Mouse (Mus musculus) stomach, embryonic 16.5 days (tissue): ENCODE data around the gene Arhgap4. TPM values are rescaled to one million over a fixed set of nuclear protein-coding genes. Genes with fewer than 3 reads are reported as not detected.

Experiments used
- ATAC-seq: fragments of 200-750 bp; cut with Nextera tagmentation; 2 replicates; pipeline ENCODE4 v1.8.0; 2017; ENCODE audit warnings: moderate number of reproducible peaks, moderate TSS enrichment; ENCODE audit not compliant: insufficient read depth, low FRiP score
- H3K27ac ChIP-seq: fragments of 300-500 bp; sonication (generic); 2 replicates; pipeline ENCODE4 v1.5.1; 2014; ENCODE audit warnings: low read length
- H3K27me3 ChIP-seq: fragments of 300-500 bp; sonication (generic); 2 replicates; pipeline ENCODE4 v1.6.1; 2014; ENCODE audit warnings: low read length, control low read depth, mixed read lengths; ENCODE audit not compliant: control insufficient read depth, insufficient read depth
- H3K36me3 ChIP-seq: fragments of 300-500 bp; sonication (generic); 2 replicates; pipeline ENCODE4 v1.6.1; 2014; ENCODE audit warnings: low read length; ENCODE audit not compliant: control insufficient read depth, insufficient read depth
- H3K4me1 ChIP-seq: fragments of 300-500 bp; sonication (generic); 2 replicates; pipeline ENCODE4 v1.6.1; 2014; ENCODE audit warnings: low read length, control low read depth, mixed read lengths; ENCODE audit not compliant: control insufficient read depth, insufficient read depth
- H3K4me2 ChIP-seq: fragments of 300-500 bp; sonication (generic); 2 replicates; pipeline ENCODE4 v1.6.1; 2014; ENCODE audit warnings: low read depth, low read length, mixed read lengths
- H3K4me3 ChIP-seq: fragments of 300-500 bp; sonication (generic); replicated peaks from 2 replicates; pipeline ENCODE4 v1.5.1; 2014; ENCODE audit warnings: mild to moderate bottlenecking, low read length
- H3K9ac ChIP-seq: fragments of 300-500 bp; sonication (generic); 2 replicates; pipeline ENCODE4 v1.6.1; 2014; ENCODE audit warnings: low read length
- H3K9me3 ChIP-seq: fragments of 300-500 bp; sonication (generic); replicated peaks from 2 replicates; pipeline ENCODE4 v1.6.1; 2016; ENCODE audit warnings: low read length, control low read depth; ENCODE audit not compliant: control insufficient read depth
- WGBS: fragments of 180-500 bp; shearing (Covaris S2); extraction: QIAGEN DNeasy Blood & Tissue Kit; methylation state at CpG from one replicate; pipeline ENCODE4 v1.1.7; 2014; 5-methylcytosine and 5-hydroxymethylcytosine counted together
- polyA plus RNA-seq: library from polyadenylated mRNA; unstranded; fragments of >200 nt; fragmentation: Nextera tagmentation; extraction: Ambion mirVana; gene quantifications from 2 replicates; pipeline ENCODE4 v1.2.1, GENCODE M21; 2015

The Arhgap4 gene
- polyA plus RNA-seq, 1 experiment from 2014 or later, result 4.7 TPM

DNA sequence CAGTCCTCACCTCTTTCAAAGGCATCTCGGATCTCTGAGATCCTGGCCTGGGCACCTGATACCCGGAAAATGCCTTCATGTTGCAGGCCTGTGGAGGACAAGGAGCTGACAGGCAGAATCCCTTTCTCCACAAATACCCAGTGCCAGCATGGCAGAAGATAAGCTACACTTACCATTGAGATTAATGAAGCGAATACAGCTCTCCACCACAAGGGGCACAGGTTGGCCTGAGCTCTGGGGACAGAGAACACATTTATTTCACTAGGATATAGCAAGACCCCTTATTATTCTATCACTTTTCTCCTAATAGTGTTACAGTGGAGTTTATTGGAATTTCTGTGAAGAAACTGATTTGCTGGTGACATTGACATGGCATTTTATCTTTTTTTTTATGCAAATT lies 23.7 kb downstream of the Arhgap4 start:
- H3K4me2 ChIP-seq, result no peak overlapping the region
- ATAC-seq, result no peak
- 73% methylated on average over 3 of the region's 3 CpGs for WGBS
- H3K27ac ChIP-seq, result no peak overlapping the region
- H3K36me3 ChIP-seq, result no peaks in the 10 kb centered on the region
- H3K4me1 ChIP-seq, result no peaks in the 10 kb centered on the region
- H3K9ac ChIP-seq, result no peak overlapping the region
- no peaks in the 10 kb centered on the region for H3K9me3 ChIP-seq
- H3K27me3 ChIP-seq, result no peaks in the 10 kb centered on the region
- no peak overlapping the region for H3K4me3 ChIP-seq

DNA sequence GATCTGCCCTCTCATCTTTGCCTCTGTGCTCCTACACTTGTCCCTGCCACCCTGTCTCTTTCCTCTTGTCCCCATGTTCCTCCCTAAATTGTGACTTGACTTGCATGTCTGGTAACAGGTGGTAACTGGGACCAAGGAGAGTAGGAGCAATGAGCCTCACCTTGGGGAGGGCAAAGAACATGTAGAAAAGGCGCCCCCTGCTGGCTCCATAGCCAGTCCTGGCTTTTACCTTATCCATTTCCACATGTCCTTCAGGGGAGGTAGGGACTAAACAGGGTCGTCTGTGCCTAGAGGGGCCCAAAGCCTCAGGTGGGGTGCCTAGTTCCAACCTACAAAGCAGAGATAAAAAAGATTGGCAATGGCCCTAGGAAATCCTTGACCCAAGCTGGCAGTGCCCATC lies 26.0 kb downstream of the Arhgap4 start, which contains the start of gene L1cam:
Gene L1cam, minus strand, starts transcription at position 387 of the 400 bp plus-strand sequence.
- Histone ChIP-seq H3K4me1 (no peaks in the 10 kb centered on the region), H3K36me3 (no peaks in the 10 kb centered on the region), H3K4me3 (no peak within 1 kb of the TSS), H3K9ac (no peak within 1 kb of the TSS), H3K27me3 (no peaks in the 10 kb centered on the region), H3K9me3 (no peaks in the 10 kb centered on the region), H3K27ac (no peak within 1 kb of the TSS), H3K4me2 (no peak within 1 kb of the TSS)
- WGBS, result 21% methylated on average over 2 of the region's 2 CpGs
- ATAC-seq, result no peak

DNA sequence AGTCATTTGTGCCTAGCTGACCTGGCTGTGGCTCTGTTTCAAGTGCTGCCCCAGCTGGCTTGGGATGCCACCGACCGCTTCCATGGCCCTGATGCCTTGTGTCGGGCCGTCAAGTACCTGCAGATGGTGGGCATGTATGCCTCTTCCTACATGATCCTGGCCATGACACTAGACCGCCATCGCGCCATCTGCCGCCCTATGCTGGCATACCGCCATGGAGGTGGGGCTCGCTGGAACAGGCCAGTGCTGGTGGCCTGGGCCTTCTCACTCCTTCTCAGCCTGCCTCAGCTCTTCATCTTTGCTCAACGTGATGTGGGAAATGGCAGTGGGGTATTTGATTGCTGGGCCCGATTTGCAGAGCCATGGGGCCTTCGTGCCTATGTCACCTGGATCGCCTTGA lies 28.8 kb downstream of the Arhgap4 start:
- no peak overlapping the region for H3K4me2 ChIP-seq
- H3K9me3 ChIP-seq, result no peaks in the 10 kb centered on the region
- ATAC-seq, result no peak
- no peak overlapping the region for H3K9ac ChIP-seq
- H3K27me3 ChIP-seq, result no peaks in the 10 kb centered on the region
- H3K4me1 ChIP-seq, result no peaks in the 10 kb centered on the region
- WGBS, result 90% methylated on average over 14 of the region's 14 CpGs
- H3K36me3 ChIP-seq, result no peaks in the 10 kb centered on the region
- no peak overlapping the region for H3K4me3 ChIP-seq
- no peak overlapping the region for H3K27ac ChIP-seq

DNA sequence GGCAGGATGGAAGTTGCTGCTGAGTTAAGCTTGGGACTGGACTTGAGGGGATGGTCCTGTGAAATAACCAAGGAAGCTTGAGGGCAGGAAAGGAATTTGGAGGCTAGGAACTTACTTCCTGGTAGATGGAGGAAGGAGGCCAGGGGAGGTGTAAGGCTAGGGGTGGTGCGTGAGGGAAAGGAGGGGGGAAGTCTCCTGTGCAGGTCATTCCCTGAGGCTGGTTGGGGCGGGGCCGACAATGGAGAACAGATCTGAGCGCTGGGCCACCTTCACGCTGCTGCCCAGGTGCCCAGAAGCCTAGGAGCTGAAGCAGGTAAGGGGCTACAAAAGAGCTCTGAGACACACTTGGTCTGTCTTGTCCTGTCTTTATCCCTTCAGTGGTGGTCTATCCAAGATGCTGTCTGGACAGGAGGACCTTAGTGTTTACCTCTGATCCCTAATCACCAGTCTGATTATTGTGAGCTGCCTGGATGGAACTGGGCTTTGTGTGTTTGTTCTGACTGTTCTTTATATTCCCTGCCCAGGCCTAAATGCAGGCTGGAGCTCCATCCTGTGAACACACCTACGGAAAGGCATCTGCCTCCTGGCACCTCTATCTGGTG lies 30.0 kb downstream of the Arhgap4 start, which contains the start of gene Avpr2:
Gene Avpr2, plus strand, starts transcription at position 552 of the 602 bp plus-strand sequence.
- no peaks in the 10 kb centered on the region for H3K9me3 ChIP-seq
- no peaks in the 10 kb centered on the region for H3K36me3 ChIP-seq
- no peak within 1 kb of the TSS for H3K4me3 ChIP-seq
- no peaks in the 10 kb centered on the region for H3K4me1 ChIP-seq
- no peak within 1 kb of the TSS for H3K4me2 ChIP-seq
- H3K27me3 ChIP-seq, result no peaks in the 10 kb centered on the region
- 0 out of 2 replicates have a peak, but pooled peaks have one; percentile 56 for ATAC-seq
- no peak within 1 kb of the TSS for H3K9ac ChIP-seq
- H3K27ac ChIP-seq, result no peak within 1 kb of the TSS
- 61% methylated on average over 6 of the region's 6 CpGs for WGBS

DNA sequence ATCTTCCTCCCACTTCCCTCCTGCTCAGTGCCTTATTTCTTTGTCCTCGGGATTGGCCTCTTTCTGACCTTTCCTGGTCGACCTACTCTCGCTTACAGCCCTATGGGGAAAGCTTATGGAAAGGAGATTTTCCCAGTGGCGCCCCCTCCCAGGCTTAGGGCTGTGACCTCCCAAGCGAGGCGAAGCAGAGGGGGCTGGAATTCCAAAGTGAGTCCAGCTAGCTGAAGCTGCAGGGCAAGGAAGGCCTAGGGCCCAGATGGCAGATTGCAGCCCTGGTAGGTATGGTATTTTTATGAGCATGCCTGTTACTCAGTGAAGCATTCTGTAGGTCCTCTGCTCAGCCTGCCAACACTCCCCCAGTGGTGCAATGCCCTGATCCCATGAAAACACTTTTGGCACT lies 40.2 kb downstream of the Arhgap4 start:
- Histone ChIP-seq H3K4me3 (no peak overlapping the region), H3K4me2 (no peak overlapping the region), H3K27ac (no peak overlapping the region), H3K4me1 (no peaks in the 10 kb centered on the region), H3K36me3 (no peaks in the 10 kb centered on the region), H3K9me3 (no peaks in the 10 kb centered on the region), H3K9ac (no peak overlapping the region), H3K27me3 (peaks cover 10% of the 10 kb centered on the region; the same call in 1 of the 2 replicates)
- ATAC-seq, result no peak
- 34% methylated on average over 6 of the region's 6 CpGs for WGBS

DNA sequence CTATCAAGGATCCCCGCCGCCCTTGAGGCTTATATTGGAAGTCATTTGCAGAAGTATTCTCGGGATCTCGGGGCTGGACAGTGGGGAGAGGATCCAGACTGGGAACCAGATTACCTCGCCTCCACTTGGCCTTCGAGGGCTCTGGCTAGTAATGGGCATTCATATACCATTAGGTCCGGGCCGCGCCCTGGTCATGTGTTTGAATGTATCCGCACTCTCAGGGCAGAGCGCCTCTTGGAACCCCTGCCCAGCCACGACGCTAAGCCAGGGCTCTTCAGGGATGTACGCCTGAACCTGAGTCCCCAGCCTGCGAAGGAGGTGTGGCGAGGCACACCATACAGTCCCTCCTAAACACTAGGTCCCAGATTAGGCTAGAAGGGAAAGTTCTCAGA lies 40.6 kb downstream of the Arhgap4 start:
- Histone ChIP-seq H3K4me1 (no peaks in the 10 kb centered on the region), H3K9ac (peak overlapping the region; percentile 57; the same call in 1 of the 2 replicates), H3K4me2 (peak overlapping the region; percentile 72), H3K27me3 (peaks cover 10% of the 10 kb centered on the region; the same call in 1 of the 2 replicates), H3K36me3 (no peaks in the 10 kb centered on the region), H3K9me3 (no peaks in the 10 kb centered on the region), H3K27ac (no peak overlapping the region), H3K4me3 (peak overlapping the region; percentile 46)
- peak; percentile 23; the same call in 1 of the 2 replicates for ATAC-seq
- WGBS, result 26% methylated on average over 16 of the region's 16 CpGs

DNA sequence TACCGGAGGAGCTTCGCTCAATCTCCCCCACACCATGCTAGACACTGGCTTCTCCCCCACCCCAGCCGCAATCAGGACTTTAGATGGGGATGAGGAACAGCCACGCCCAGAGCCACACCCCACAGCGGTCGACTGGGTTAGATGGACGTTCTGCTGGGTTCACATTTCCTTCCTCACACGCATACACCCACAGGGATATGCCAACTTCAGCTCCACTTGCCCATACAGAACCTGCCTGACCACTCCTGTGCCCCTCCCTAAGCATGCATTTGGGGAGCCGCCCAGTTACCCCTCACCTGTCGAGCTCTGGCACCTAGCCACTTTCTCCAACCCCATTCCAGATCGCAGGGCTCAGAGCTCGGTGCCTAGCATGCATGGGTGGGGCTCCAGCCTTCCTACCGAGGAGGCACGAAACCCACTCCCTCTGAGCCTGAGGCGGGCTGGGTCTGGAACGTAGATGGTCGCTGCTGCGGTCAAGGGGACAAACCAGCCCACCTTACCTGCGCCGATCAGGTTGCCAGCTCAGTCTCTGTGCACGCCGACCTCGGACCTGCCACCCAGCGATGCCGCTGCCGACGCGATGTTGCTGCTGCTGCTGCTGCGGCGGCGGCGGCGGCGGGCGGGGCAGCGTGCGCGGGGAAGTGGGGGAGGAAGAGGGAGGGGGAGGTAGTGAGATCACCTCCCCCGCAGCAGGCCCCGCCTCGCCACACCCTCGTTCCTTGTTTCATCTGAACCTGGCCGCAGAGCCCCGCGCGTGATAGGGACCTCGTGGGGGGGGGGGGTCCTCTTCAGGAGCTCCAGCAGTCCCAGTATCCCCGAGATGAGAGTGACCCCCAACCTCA lies 41.3 kb downstream of the Arhgap4 start:
- Histone ChIP-seq H3K4me1 (no peaks in the 10 kb centered on the region), H3K4me2 (peak overlapping the region; percentile 72), H3K9ac (peak overlapping the region; percentile 57), H3K36me3 (no peaks in the 10 kb centered on the region), H3K27ac (no peak overlapping the region; the same call in 1 of the 2 replicates), H3K27me3 (peaks cover 10% of the 10 kb centered on the region; the same call in 1 of the 2 replicates), H3K9me3 (no peaks in the 10 kb centered on the region), H3K4me3 (peak overlapping the region; percentile 46)
- peak; percentile 87 for ATAC-seq
- WGBS, result 12% methylated on average over 41 of the region's 48 CpGs

DNA sequence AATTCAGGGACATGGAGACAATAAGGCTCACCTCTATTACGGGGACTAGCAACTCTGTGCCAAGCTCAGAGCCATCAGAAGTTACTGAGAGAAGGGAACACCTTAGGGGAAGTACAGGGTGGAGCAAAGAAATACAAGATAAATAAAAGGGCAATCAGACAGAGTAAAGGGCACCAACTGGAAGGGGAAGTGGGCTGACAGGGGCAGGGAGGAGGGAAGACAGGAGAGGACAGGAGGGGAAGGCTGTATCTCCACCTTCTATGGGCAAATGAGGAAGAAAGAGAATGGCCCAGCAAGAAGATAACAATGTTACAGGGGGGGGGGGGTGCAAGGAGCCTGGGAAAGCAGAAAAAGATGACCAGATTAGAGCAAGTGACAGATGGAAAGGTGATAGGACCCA lies 44.7 kb downstream of the Arhgap4 start:
- no peak for ATAC-seq
- 80% methylated on average over 1 of the region's 1 CpGs for WGBS
- no peak overlapping the region for H3K4me3 ChIP-seq

DNA sequence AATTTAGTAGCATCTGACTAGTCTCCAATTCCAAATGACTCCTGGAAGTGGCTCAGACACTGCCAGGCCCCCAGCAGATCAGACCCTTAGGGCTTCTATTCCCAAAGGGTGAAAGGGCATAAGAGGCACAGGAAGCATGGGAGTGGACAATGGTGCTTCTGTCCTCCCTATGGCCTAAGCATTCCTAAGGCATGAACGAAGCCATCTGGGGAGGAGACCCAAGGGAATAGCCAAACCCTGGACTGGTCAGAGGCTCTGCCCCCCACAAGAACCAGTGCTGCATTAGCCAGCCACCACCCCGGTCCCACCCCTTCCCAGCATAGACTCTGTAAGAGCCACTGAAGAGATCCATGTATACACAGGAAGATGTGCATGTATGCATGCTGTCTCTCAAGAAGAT lies 45.8 kb downstream of the Arhgap4 start:
- Histone ChIP-seq H3K4me1 (no peaks in the 10 kb centered on the region), H3K27me3 (peaks cover 10% of the 10 kb centered on the region; the same call in 1 of the 2 replicates), H3K36me3 (no peaks in the 10 kb centered on the region), H3K9me3 (no peaks in the 10 kb centered on the region), H3K4me3 (no peak overlapping the region), H3K9ac (no peak overlapping the region), H3K27ac (no peak overlapping the region), H3K4me2 (no peak overlapping the region)
- 71% methylated on average over 2 of the region's 2 CpGs for WGBS
- ATAC-seq, result no peak

More for the DNA sequence above, 44.7 kb downstream of the Arhgap4 start:
- Histone ChIP-seq H3K36me3 (no peaks in the 10 kb centered on the region), H3K4me1 (no peaks in the 10 kb centered on the region), H3K4me2 (no peak overlapping the region), H3K27ac (no peak overlapping the region), H3K9me3 (no peaks in the 10 kb centered on the region), H3K9ac (no peak overlapping the region), H3K27me3 (peaks cover 10% of the 10 kb centered on the region; the same call in 1 of the 2 replicates)
